Comparison of ENCODE assay signal across 25 mouse cellular contexts in the genomic region with DNA sequence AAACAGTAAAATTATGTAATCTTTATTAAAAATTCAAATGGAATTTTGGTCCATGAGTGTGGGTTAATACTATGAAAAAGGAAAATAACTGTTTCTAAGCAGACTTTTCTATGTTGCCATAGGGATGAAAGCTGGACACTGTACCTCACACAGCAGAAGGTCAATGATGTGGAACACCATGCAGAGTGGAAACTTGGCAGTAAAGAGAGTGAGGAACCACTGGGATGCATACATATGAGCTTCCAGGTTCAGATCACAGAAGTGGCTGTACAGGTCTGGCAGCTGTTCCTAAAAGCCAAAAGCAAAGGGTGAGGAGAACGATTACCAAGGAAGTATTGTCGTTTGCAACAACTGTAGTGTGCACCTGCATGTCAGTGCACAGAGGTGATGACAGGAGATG.
A peak's percentile ranks its signal among the peaks of the same experiment; 100 is the strongest.
DNase-seq lines count a peak whose midpoint lies in the region; ATAC-seq and TF ChIP-seq lines count a peak whose summit lies in the region.
"Had no signal": no experiment of that assay in that cellular context is flagged by ENCODE, and none has a peak within 500 bp of the region (broad histone marks: within the 10 kb centered on the region; RNA-seq: fewer than 3 reads in every experiment).

No protein-coding gene starts in this region.

- no peaks in the 10 kb centered on the region for H3K9me3 ChIP-seq in forebrain, postnatal 0 days (ENCODE audit: low read length)
- H3K9me3 ChIP-seq in forebrain, embryonic 12.5 days, result no peaks in the 10 kb centered on the region
- no peaks in the 10 kb centered on the region for H3K9me3 ChIP-seq in midbrain, postnatal 0 days (ENCODE audit: low read length)
- H3K9me3 ChIP-seq in midbrain, embryonic 14.5 days (ENCODE audit: control insufficient read depth, low read length), result no peaks in the 10 kb centered on the region
- H3K9me3 ChIP-seq: midbrain, embryonic 10.5 days had no signal

- no peak overlapping the region for H3K4me3 ChIP-seq in forebrain, postnatal 0 days (ENCODE audit: low read depth, low read length)
- no peak overlapping the region for H3K4me3 ChIP-seq in forebrain, embryonic 12.5 days (replicated peaks)
- H3K4me3 ChIP-seq in kidney, adult 2 months (ENCODE audit: insufficient read depth, low read depth, low read length), result no peak overlapping the region
- no peak overlapping the region for H3K4me3 ChIP-seq in midbrain, postnatal 0 days (ENCODE audit: low read depth, low read length)
- no peak overlapping the region for H3K4me3 ChIP-seq in midbrain, embryonic 14.5 days (replicated peaks; ENCODE audit: low read depth, low read length)
- H3K4me3 ChIP-seq: erythroblast, embryonic 14.5 days; midbrain, embryonic 10.5 days had no signal

- no peak overlapping the region for H3K27ac ChIP-seq in forebrain, postnatal 0 days (ENCODE audit: low read depth, low read length)
- no peak overlapping the region for H3K27ac ChIP-seq in forebrain, embryonic 12.5 days
- H3K27ac ChIP-seq in kidney, adult 2 months (ENCODE audit: insufficient read depth, low read depth, low read length), result peak overlapping the region; percentile 23; the same call in 1 of the 2 replicates
- H3K27ac ChIP-seq in midbrain, postnatal 0 days (ENCODE audit: low read depth, low read length), result no peak overlapping the region
- no peak overlapping the region for H3K27ac ChIP-seq in midbrain, embryonic 14.5 days (replicated peaks; ENCODE audit: low read depth, low read length)
- H3K27ac ChIP-seq: liver, embryonic 14.5 days; midbrain, embryonic 10.5 days had no signal

- ATAC-seq in forebrain, postnatal 0 days, result peak; percentile 58
- no peak for ATAC-seq in forebrain, embryonic 12.5 days (ENCODE audit: low FRiP score)
- ATAC-seq in midbrain, postnatal 0 days (ENCODE audit: low FRiP score), result no peak
- ATAC-seq in midbrain, embryonic 14.5 days (ENCODE audit: low FRiP score, low TSS enrichment), result no peak
- ATAC-seq in megakaryocyte, adult 5-6 weeks (ENCODE audit: poor library complexity, severe bottlenecking), result 0 out of 2 replicates have a peak, but pooled peaks have one; percentile 3
- ATAC-seq: intestine, postnatal 0 days; midbrain, embryonic 16.5 days; Patski had no signal

- DNase-seq in forebrain, postnatal 0 days, result no peak
- peak; percentile 8 for DNase-seq in kidney, adult 2 months
- DNase-seq in kidney, adult 18-20 months, result no peak
- DNase-seq in midbrain, postnatal 0 days (ENCODE audit: low spot score), result peak; percentile 66
- DNase-seq in midbrain, embryonic 14.5 days, result no peak
- no peak for DNase-seq in lung, postnatal 25 days (ENCODE audit: low spot score)
- DNase-seq: adrenal gland, postnatal 10 days; cerebellum, adult 11-12 months; gastrocnemius, postnatal 10 days; heart, postnatal 14 days; layer of hippocampus, adult 9-11 months; liver; lung, adult 2 months; lung, postnatal 10 days; right cerebral cortex, adult 18-20 months; spleen, adult 18-20 months; thymus, postnatal 25 days had no signal

- H3K36me3 ChIP-seq in forebrain, postnatal 0 days (ENCODE audit: insufficient read depth), result no peaks in the 10 kb centered on the region
- no peaks in the 10 kb centered on the region for H3K36me3 ChIP-seq in forebrain, embryonic 12.5 days (replicated peaks)
- H3K36me3 ChIP-seq in kidney, adult 2 months (ENCODE audit: control insufficient read depth, insufficient read depth, low read length), result no peaks in the 10 kb centered on the region
- H3K36me3 ChIP-seq in midbrain, postnatal 0 days (ENCODE audit: insufficient read depth, low read length), result no peaks in the 10 kb centered on the region
- no peaks in the 10 kb centered on the region for H3K36me3 ChIP-seq in midbrain, embryonic 14.5 days (ENCODE audit: control insufficient read depth, insufficient read depth, low read length)
- H3K36me3 ChIP-seq: midbrain, embryonic 10.5 days had no signal

- no peaks in the 10 kb centered on the region for H3K27me3 ChIP-seq in forebrain, postnatal 0 days (ENCODE audit: insufficient read depth, low read length)
- H3K27me3 ChIP-seq in forebrain, embryonic 12.5 days, result no peaks in the 10 kb centered on the region
- no peaks in the 10 kb centered on the region for H3K27me3 ChIP-seq in kidney, adult 2 months (replicated peaks; ENCODE audit: control insufficient read depth, insufficient read depth, low read length)
- no peaks in the 10 kb centered on the region for H3K27me3 ChIP-seq in midbrain, postnatal 0 days (ENCODE audit: insufficient read depth, low read length)
- no peaks in the 10 kb centered on the region for H3K27me3 ChIP-seq in midbrain, embryonic 14.5 days (ENCODE audit: control insufficient read depth, insufficient read depth, low read length)
- H3K27me3 ChIP-seq: Patski had no signal

- H3K4me1 ChIP-seq in forebrain, postnatal 0 days (ENCODE audit: insufficient read depth), result no peaks in the 10 kb centered on the region
- no peaks in the 10 kb centered on the region for H3K4me1 ChIP-seq in forebrain, embryonic 12.5 days
- peaks cover 4% of the 10 kb centered on the region; the same call in 1 of the 2 replicates for H3K4me1 ChIP-seq in kidney, adult 2 months (ENCODE audit: control insufficient read depth, insufficient read depth, low read length)
- H3K4me1 ChIP-seq in midbrain, postnatal 0 days (ENCODE audit: insufficient read depth, low read length), result no peaks in the 10 kb centered on the region
- H3K4me1 ChIP-seq in midbrain, embryonic 14.5 days (ENCODE audit: control insufficient read depth, insufficient read depth, low read length), result no peaks in the 10 kb centered on the region
- H3K4me1 ChIP-seq: midbrain, embryonic 10.5 days had no signal

- H3K9ac ChIP-seq in forebrain, postnatal 0 days, result no peak overlapping the region
- no peak overlapping the region for H3K9ac ChIP-seq in forebrain, embryonic 12.5 days
- no peak overlapping the region for H3K9ac ChIP-seq in midbrain, postnatal 0 days (replicated peaks; ENCODE audit: low read length, poor library complexity, severe bottlenecking)
- no peak overlapping the region for H3K9ac ChIP-seq in midbrain, embryonic 14.5 days (replicated peaks; ENCODE audit: low read length)
- H3K9ac ChIP-seq: liver, embryonic 14.5 days had no signal

- WGBS in forebrain, postnatal 0 days, result 55% methylated on average over 2 of the region's 2 CpGs
- 75% methylated on average over 2 of the region's 2 CpGs for WGBS in forebrain, embryonic 12.5 days
- 47% methylated on average over 2 of the region's 2 CpGs for WGBS in kidney, adult 2 months
- 53% methylated on average over 2 of the region's 2 CpGs for WGBS in midbrain, postnatal 0 days
- 70% methylated on average over 2 of the region's 2 CpGs for WGBS in midbrain, embryonic 14.5 days

- TF ChIP-seq POLR2A in kidney, adult 2 months (IDR thresholded peaks at IDR 0.05; ENCODE audit: low read depth, low read length), result no peak

- no peak overlapping the region for H3K4me2 ChIP-seq in forebrain, postnatal 0 days (ENCODE audit: low read depth)
- H3K4me2 ChIP-seq in forebrain, embryonic 12.5 days, result no peak overlapping the region
- no peak overlapping the region for H3K4me2 ChIP-seq in midbrain, postnatal 0 days (ENCODE audit: low read depth, low read length, poor library complexity, severe bottlenecking)
- H3K4me2 ChIP-seq in midbrain, embryonic 14.5 days (ENCODE audit: low read length), result no peak overlapping the region

- TF ChIP-seq CTCF in forebrain, postnatal 0 days (IDR thresholded peaks at IDR 0.05; ENCODE audit: low read depth), result no peak
- no peak for TF ChIP-seq CTCF in kidney, adult 2 months (conservative IDR thresholded peaks at IDR 0.05; ENCODE audit: insufficient read depth, insufficient read length, low read depth, low read length)
- TF ChIP-seq CTCF in midbrain, postnatal 0 days (IDR thresholded peaks at IDR 0.05), result no peak

Comparison
In these comparisons a context has a peak if more than half of its experiments do, and no peak if none do; other contexts are left out.
1. ATAC-seq: peak in forebrain, postnatal 0 days (single experiment) and megakaryocyte, adult 5-6 weeks (single experiment); none in forebrain, embryonic 12.5 days (single experiment), midbrain, postnatal 0 days (single experiment) and midbrain, embryonic 14.5 days (single experiment).
2. DNase-seq: peak in kidney, adult 2 months (single experiment) and midbrain, postnatal 0 days (single experiment); none in forebrain, postnatal 0 days (single experiment), kidney, adult 18-20 months (single experiment), midbrain, embryonic 14.5 days (single experiment) and lung, postnatal 25 days (single experiment).